Mouse (Mus musculus) bone marrow, adult 2 months (tissue): Measurements from ENCODE around the gene Vdr.

Experiments used
- CTCF ChIP-seq: fragments of 200-500 bp; IDR thresholded peaks from 2 replicates; pipeline ENCODE4 v1.5.1; 2011; ENCODE audit warnings: low read length, control low read depth; ENCODE audit not compliant: control insufficient read depth, insufficient read depth
- POLR2A ChIP-seq: fragments of 200-500 bp; IDR thresholded peaks from 2 replicates; pipeline ENCODE4 v1.6.1; 2011; ENCODE audit warnings: low read depth, mild to moderate bottlenecking, control low read depth, low read length, borderline replicate concordance; ENCODE audit not compliant: control insufficient read depth

DNA sequence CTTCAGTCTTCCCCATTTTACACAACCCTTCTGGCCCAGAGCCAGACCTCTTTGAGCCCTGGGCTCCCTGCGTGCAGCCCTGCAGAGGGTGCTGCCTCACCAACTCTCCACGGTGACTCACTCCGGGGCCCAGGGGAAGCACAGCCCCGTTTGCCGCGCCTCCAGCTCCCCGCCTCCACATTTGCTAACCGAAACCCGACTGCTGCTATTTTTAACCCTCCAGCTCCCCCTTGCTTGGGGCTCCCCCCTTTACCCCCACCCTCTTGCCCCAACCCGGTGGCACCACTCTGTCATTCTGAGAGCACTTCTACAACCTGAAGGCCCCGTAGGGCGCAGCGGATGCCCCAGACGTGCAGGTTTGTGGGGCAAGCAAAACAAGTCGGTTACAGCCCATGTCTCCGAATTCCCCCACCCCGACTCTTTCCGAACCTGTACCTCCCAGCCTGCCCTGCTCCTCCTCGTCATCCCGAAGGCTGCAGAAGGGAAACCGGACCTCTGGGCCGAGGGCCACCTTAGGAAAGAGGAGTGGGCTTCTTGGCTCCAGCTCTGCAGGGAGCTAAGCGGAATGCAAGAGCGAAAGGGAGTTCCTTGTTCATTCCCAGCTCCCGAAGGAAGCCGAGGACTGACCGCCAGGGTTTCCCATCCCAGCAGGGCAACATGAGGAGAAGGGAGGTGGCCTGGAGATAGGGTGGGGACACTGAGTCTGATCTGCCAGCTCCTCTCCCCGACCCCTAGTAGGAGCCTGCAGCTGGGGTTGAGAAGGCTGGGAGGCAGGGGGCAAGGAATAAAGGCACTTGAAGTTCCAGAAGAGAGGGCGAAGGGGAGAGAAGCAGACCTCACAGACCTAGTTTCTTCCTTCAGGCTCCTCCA, 85.1 kb downstream of the Vdr start:
- TF ChIP-seq POLR2A (peak; percentile 51; the same call in 1 of the 2 replicates), CTCF (peak; percentile 67)
